Mouse (Mus musculus): ENCODE measurements around the gene Srebf2.
A peak's percentile ranks its signal among the peaks of the same experiment; 100 is the strongest.

Srebf2 gene

DNA sequence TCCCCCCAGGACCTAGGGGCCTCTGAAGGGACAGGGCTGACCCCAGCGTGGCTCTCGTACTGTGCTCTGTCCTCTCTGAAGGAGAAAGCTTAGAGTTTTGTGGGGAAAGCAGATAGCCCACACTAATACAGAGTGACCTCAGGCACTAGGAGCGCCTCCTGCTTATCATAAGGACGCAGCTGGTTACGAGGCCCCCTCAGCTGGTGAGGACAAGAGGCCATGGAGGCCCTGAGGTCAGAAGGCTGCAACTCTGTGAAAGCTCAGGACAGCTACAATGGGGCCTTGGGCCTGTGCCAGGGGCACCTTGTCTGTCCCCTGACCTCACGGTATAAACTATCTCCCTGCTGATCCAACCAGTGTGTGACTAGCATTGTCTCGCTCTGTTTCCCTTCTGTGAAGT, 37.2 kb downstream of the Srebf2 start:
- DNase-seq, result no peak

- DNase-seq, result no peak
These were observed 37.7 kb downstream of the Srebf2 start for GRCm38 (mm10) chr15:82184656-82185055.

DNA sequence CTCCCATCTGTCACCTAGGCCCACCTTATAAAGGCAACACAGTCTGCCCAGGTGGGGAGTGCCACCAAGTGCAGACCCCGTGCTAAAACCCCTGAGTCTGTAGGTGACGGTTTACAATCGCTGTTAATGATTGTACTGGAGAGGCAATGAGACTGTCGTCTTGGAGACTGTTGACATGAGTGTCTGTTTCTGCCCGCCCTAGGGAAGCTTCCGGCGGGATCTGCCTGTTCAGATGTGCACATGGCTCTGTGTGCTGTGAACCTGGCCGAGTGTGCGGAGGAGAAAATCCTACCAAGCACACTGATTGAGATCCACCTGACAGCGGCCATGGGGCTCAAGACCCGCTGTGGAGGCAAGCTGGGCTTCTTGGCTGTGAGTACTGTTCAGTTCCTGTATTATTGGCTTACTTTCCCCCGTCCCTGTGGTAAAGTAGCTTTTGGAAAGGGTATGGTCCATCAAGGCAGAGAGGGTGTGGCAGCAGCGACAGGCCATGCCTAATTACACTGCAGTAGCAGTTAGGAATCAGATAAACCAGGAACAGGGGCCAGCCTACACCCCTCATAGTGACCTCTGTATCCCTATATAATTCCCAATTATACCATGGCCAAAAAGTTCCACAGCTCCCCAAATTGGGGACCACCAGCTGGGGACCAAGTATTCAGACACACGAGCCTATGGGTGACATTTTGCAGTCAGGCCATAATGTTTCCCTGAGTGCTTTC, 38.2 kb downstream of the Srebf2 start:
- no peak for DNase-seq

GRCm38 (mm10) chr15:82186131-82186530, 39.1 kb downstream of the Srebf2 start:
- DNase-seq, result no peak

- DNase-seq, result no peak
These were observed 40.0 kb downstream of the Srebf2 start for GRCm38 (mm10) chr15:82186931-82187330.

DNA sequence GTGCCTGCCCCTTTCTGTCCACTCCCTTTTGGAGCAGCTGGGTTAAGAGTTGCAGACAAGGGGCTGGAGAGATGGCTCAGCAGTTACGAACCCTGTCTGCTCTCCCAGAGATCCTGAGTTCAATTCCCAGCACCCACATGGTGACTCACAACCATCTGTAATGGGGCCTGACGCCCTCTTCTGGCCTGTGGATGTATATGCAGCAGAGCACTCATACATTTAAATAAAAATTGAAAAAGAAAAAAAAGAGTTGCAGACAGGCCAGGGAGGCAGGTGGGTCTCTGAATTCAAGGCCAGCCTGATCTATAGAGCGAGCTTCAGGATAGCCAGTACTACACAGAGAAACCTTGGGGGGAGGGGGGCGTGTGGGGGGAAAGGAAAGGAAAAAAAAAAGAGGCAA, 40.4 kb downstream of the Srebf2 start:
- DNase-seq, result no peak

DNA sequence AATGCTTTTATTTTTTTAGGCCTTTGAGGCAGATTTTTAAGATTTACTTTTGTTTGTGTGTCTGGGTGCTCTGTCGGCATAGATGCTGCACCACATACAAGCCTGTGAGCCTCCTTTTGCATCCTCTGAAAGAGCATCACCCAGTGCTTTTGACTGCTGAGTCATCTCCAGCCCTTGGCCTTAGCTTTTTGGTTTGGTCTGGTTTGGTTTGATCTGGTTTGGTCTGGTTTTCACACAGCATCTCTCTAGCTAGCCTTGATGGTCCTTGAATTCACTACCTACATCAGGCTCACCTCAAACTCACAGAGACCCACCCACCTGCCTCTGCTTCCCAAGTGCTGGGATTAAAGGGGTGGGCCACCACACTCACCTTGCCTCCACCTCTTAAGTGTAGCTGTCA, 40.9 kb downstream of the Srebf2 start:
- no peak for DNase-seq

- peak; percentile 68 for DNase-seq
These were observed 41.7 kb downstream of the Srebf2 start for GRCm38 (mm10) chr15:82188481-82189240.

DNA sequence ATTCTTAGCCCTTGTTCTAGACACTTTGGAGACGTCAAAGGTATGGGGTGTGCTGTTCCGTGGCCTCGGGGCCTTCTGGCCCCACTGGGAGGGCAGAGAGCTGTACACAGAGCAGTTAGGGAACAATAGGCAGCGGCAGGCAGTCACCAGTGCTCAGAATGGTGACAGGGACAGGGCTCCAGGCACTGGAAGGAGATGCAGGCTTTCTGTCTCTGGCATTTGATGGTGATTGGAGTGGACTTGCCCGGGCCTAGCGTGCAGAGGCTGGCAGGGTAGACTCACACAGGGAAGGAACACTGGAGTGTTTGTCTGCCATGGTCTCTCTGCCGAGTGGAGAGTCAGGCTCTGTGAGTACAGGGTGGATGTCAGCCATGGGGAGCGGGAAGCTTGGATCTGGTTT, 45.6 kb downstream of the Srebf2 start:
- DNase-seq, result no peak

DNA sequence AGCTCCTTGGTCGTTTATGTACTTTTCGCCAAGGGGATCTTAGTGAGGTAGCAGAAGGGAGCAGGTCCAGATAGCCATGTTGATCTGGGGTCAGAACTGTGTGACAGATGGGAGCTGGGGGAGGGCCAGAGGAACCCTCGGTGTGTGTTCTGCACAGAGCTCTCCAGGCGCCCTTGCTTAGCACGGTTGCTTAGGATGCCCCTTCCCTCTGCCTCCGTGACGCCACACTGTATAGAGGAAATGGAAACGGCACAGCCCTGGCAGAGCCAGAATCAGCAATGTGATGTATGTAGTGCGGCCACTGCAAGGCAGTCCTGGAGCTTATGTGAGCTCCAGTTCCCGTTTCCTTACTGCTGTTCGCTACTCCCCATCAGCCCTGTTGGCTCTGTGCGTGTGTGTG, 49.3 kb downstream of the Srebf2 start:
- no peak for DNase-seq

- DNase-seq, result no peak
These were observed 50.3 kb downstream of the Srebf2 start for GRCm38 (mm10) chr15:82197246-82197750.

GRCm38 (mm10) chr15:82197937-82198336, 51.0 kb downstream of the Srebf2 start:
- DNase-seq, result no peak

- DNase-seq, result no peak
These were observed 51.4 kb downstream of the Srebf2 start for GRCm38 (mm10) chr15:82198342-82198741.

DNA sequence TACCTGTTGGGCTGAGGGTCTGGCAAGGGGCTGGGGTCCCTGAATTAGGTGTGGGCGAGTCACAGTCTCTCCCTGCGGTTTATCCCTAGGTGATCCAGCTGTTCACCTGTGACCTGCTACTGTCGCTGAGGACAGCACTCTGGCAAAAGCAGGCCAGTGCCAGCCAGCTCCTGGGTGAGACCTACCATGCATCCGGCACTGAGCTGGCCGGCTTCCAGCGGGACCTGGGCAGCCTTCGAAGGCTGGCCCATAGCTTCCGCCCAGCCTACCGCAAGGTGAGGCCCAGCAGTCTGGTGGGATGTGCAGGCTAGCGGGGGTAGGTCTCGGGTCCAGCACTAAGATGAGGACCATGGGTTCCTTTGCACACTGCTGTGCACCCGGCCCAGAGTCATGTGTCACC, 52.6 kb downstream of the Srebf2 start:
- DNase-seq, result no peak

GRCm38 (mm10) chr15:82202086-82202485, 55.1 kb downstream of the Srebf2 start:
- DNase-seq, result no peak

DNA sequence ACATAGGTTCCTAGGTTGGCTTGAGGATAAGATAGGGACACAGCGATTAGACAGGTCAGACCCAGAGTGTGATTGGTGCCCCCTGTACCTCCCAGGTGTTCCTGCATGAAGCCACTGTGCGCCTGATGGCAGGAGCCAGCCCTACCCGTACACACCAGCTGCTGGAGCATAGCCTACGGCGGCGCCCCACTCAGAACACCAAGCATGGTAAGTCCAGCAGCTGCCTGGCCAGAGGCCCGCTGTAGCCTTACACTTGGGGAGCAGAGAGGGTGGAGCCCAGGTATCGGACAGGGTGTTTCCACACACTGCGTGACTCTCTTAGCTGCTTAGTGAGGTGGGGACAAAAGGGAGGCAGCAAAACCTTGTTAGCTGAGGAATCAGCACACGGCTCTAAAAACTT, 56.1 kb downstream of the Srebf2 start:
- DNase-seq, result no peak

- DNase-seq, result no peak
These were observed 56.8 kb downstream of the Srebf2 start for GRCm38 (mm10) chr15:82203611-82204351.

DNA sequence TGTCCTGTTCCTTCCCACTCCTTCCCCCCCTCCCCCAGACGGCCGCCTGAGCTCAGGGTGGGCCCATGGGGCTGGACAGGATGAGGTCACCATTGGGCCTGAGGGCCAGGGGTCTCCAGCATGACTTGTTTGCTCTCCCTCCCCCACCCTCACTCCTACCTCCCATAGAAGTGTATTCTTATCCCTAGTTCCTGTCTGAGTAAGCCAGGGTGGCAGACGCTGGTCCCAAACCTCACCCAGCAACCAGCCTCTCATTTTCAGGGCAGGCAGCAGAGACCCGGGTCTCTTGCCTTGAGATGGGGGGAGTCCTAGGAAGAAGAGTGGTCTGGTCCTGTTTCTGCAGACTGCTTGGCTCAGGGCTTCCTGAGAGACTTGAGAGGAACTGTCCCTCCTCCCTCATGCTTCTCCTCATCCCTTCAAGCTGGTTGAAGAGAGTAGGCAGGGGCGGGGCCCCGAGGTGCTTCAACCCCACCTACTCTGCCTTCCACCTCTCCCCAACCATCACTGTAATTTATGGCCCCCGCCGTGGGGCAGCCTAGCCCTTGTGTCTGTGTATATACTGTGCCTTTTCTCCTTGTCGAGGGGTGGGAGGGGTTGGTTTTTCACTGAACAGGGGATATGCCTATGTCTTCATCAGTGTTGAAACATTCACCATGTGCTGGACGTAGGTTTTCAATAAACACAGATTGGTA, 57.8 kb downstream of the Srebf2 start:
- DNase-seq, result no peak

GRCm38 (mm10) chr15:82206365-82207104, 59.6 kb downstream of the Srebf2 start:
- DNase-seq, result no peak

GRCm38 (mm10) chr15:82207105-82207459, 60.1 kb downstream of the Srebf2 start:
- no peak for DNase-seq

GRCm38 (mm10) chr15:82207504-82208219, 60.7 kb downstream of the Srebf2 start:
- no peak for DNase-seq

DNA sequence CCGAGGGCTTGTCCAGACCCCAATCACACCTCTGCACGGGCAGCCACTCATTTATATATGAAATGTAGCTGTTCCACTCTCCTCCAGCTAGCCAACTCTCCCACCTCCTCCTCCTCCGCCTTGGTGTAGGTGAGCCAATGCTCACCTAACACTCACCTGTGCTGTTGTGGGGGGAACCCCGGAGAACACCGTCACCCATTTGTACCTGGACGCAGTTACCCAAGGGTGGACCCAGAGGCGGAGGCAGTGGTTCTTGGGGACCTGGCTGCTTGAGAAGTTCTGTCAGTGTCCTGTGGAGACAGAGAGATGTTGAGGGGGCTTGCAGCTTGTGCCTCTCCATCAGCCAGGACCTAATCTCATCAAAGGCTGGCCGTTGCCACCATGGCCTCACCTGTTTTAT, 61.3 kb downstream of the Srebf2 start:
- DNase-seq, result no peak

Measured in thymus, postnatal 14 days (tissue).